Mouse (Mus musculus) G1E (cell line): ENCODE measurements around the gene Pex5l. TPM values are rescaled to one million over a fixed set of nuclear protein-coding genes. Genes with fewer than 3 reads are reported as not detected.

Experiments used
- ATAC-seq: 2 replicates; pipeline ENCODE4 v1.8.0; 2016; ENCODE audit warnings: mild to moderate bottlenecking; ENCODE audit not compliant: insufficient number of reproducible peaks, poor library complexity, low FRiP score, severe bottlenecking; ENCODE audit errors: extremely low read depth
- DNase-seq: peaks from one replicate; pipeline ENCODE4 v3.0.0; 2012; ENCODE audit warnings: low spot score
- H3K27me3 ChIP-seq: 2 replicates; pipeline ENCODE4 v1.6.1; 2012; ENCODE audit warnings: mild to moderate bottlenecking, low read length, inconsistent platforms; ENCODE audit not compliant: insufficient read depth
- H3K36me3 ChIP-seq: replicated peaks from 2 replicates; pipeline ENCODE3; 2012; ENCODE audit warnings: mild to moderate bottlenecking, inconsistent platforms
- H3K4me1 ChIP-seq: 2 replicates; pipeline ENCODE4 v1.6.1; 2012; ENCODE audit warnings: low read depth, low read length, inconsistent platforms, mixed read lengths; ENCODE audit not compliant: insufficient read depth
- H3K4me3 ChIP-seq: 2 replicates; pipeline ENCODE4 v1.5.1; 2012; ENCODE audit warnings: low read depth, mild to moderate bottlenecking, inconsistent platforms, low read length, moderate library complexity, mixed read lengths
- H3K9me3 ChIP-seq: replicated peaks from 2 replicates; pipeline ENCODE4 v1.6.1; 2012; ENCODE audit warnings: inconsistent platforms
- CTCF ChIP-seq: IDR thresholded peaks from 2 replicates; pipeline ENCODE4 v1.5.1; 2012; ENCODE audit warnings: low read depth, low read length, inconsistent platforms, mixed read lengths
- GATA1 ChIP-seq: IDR thresholded peaks from 2 replicates; pipeline ENCODE4 v1.6.1; 2012; ENCODE audit warnings: borderline replicate concordance, low read length, inconsistent platforms, mixed read lengths
- GATA2 ChIP-seq: IDR thresholded peaks from 2 replicates; pipeline ENCODE4 v1.6.1; 2012; ENCODE audit warnings: low read depth, low read length, inconsistent platforms, borderline replicate concordance
- POLR2AphosphoS5 ChIP-seq: IDR thresholded peaks from 2 replicates; pipeline ENCODE4 v1.6.1; 2012; ENCODE audit warnings: low read depth, low read length, inconsistent platforms; ENCODE audit not compliant: insufficient replicate concordance
- TAL1 ChIP-seq: conservative IDR thresholded peaks from 2 replicates; pipeline ENCODE4 v1.6.1; 2012; ENCODE audit warnings: low read depth, low read length, inconsistent platforms, mixed read lengths
- polyA plus RNA-seq: library from polyadenylated mRNA; stranded (reverse); fragments of >175 nt; gene quantifications from 2 replicates; pipeline ENCODE4 v1.2.3, GENCODE M21; 2012
- total RNA-seq, 2 experiments: library from RNA; stranded (forward) in 1 of 2; stranded (reverse) in 1 of 2; fragments of 200-1000 nt in 1 of 2; fragments of >200 nt in 1 of 2; fragmentation: Nextera tagmentation in 1 of 2; gene quantifications; 2 replicates each; pipeline ENCODE4 v1.2.3; 2014 to 2017

Gene Pex5l
- total RNA-seq (2014; fragmentation: Nextera tagmentation) (not detected in 2 replicates), total RNA-seq (2017) (0.06 and 0.44 TPM in 2 replicates), polyA plus RNA-seq (not detected in 2 replicates)

GRCm38 (mm10) chr3:33142901-33143461 lies at the start of gene Pex5l:
Pex5l (minus strand) TSS chr3:33143247.
- ATAC-seq (no peak), DNase-seq (no peak)
- H3K4me3 ChIP-seq: no peak within 1 kb of the TSS
- peaks cover 7% of the 10 kb centered on the region; the same call in 1 of the 2 replicates for H3K9me3 ChIP-seq
- H3K36me3 ChIP-seq: no peaks in the 10 kb centered on the region
- TF ChIP-seq CTCF (no peak), GATA1 (no peak), GATA2 (no peak), TAL1 (no peak), POLR2AphosphoS5 (no peak)
- H3K27me3 ChIP-seq: no peaks in the 10 kb centered on the region
- no peaks in the 10 kb centered on the region for H3K4me1 ChIP-seq

- H3K9me3 ChIP-seq: no peaks in the 10 kb centered on the region
- H3K4me3 ChIP-seq: no peak overlapping the region
- no peaks in the 10 kb centered on the region for H3K27me3 ChIP-seq
- no peak for TF ChIP-seq GATA2
- no peak for TF ChIP-seq CTCF
- TF ChIP-seq POLR2AphosphoS5: no peak
- no peak for TF ChIP-seq TAL1
- TF ChIP-seq GATA1: no peak
- no peaks in the 10 kb centered on the region for H3K36me3 ChIP-seq
- H3K4me1 ChIP-seq: no peaks in the 10 kb centered on the region
- no peak for ATAC-seq
- no peak for DNase-seq
These were observed 22.1 kb upstream of the Pex5l start for GRCm38 (mm10) chr3:33165186-33165585.

- TF ChIP-seq TAL1 (no peak), POLR2AphosphoS5 (no peak), GATA2 (no peak), GATA1 (no peak), CTCF (no peak)
- no peak for ATAC-seq
- no peaks in the 10 kb centered on the region for H3K27me3 ChIP-seq
- H3K9me3 ChIP-seq: no peaks in the 10 kb centered on the region
- no peak for DNase-seq
- H3K4me3 ChIP-seq: no peak overlapping the region
- no peaks in the 10 kb centered on the region for H3K4me1 ChIP-seq
- no peaks in the 10 kb centered on the region for H3K36me3 ChIP-seq
These were observed 20.8 kb upstream of the Pex5l start for GRCm38 (mm10) chr3:33163821-33164220.

- DNase-seq (no peak), ATAC-seq (no peak)
- Histone ChIP-seq H3K4me1 (no peaks in the 10 kb centered on the region), H3K27me3 (no peaks in the 10 kb centered on the region), H3K9me3 (peaks cover 7% of the 10 kb centered on the region; the same call in 1 of the 2 replicates), H3K4me3 (no peak overlapping the region), H3K36me3 (no peaks in the 10 kb centered on the region)
- TF ChIP-seq POLR2AphosphoS5 (no peak), GATA1 (no peak), GATA2 (no peak), CTCF (no peak), TAL1 (no peak)
These were observed 545 bp upstream of the Pex5l start for GRCm38 (mm10) chr3:33143592-33143991.

- Histone ChIP-seq H3K9me3 (peaks cover 7% of the 10 kb centered on the region; the same call in 1 of the 2 replicates), H3K4me3 (no peak overlapping the region), H3K36me3 (no peaks in the 10 kb centered on the region), H3K4me1 (no peaks in the 10 kb centered on the region), H3K27me3 (no peaks in the 10 kb centered on the region)
- ATAC-seq: no peak
- TF ChIP-seq GATA2: no peak
- no peak for TF ChIP-seq GATA1
- TF ChIP-seq CTCF: no peak
- no peak for TF ChIP-seq POLR2AphosphoS5
- no peak for TF ChIP-seq TAL1
- no peak for DNase-seq
These were observed 649 bp downstream of the Pex5l start for GRCm38 (mm10) chr3:33142398-33142797.

- no peak for ATAC-seq
- TF ChIP-seq GATA1 (no peak), POLR2AphosphoS5 (no peak), CTCF (no peak), TAL1 (no peak), GATA2 (no peak)
- Histone ChIP-seq H3K27me3 (no peaks in the 10 kb centered on the region), H3K4me3 (no peak overlapping the region), H3K4me1 (no peaks in the 10 kb centered on the region), H3K9me3 (no peaks in the 10 kb centered on the region), H3K36me3 (no peaks in the 10 kb centered on the region)
- no peak for DNase-seq
These were observed 13.1 kb downstream of the Pex5l start for GRCm38 (mm10) chr3:33129944-33130343.

GRCm38 (mm10) chr3:33124796-33125195 lies 18.3 kb downstream of the Pex5l start:
- Histone ChIP-seq H3K36me3 (no peaks in the 10 kb centered on the region), H3K27me3 (no peaks in the 10 kb centered on the region), H3K4me1 (no peaks in the 10 kb centered on the region), H3K9me3 (no peaks in the 10 kb centered on the region), H3K4me3 (no peak overlapping the region)
- no peak for DNase-seq
- TF ChIP-seq TAL1 (no peak), GATA2 (no peak)
- ATAC-seq: no peak
